Mouse (Mus musculus): Measurements from ENCODE around the gene Nrn1.

- no peak for TF ChIP-seq CTCF (IDR thresholded peaks at IDR 0.05; ENCODE audit: low read depth, low read length)
- no peak for TF ChIP-seq POLR2A (IDR thresholded peaks at IDR 0.05; ENCODE audit: extremely low read depth, insufficient read depth, low read length)
Measured at GRCm38 (mm10) chr13:36683581-36683980, 51.4 kb downstream of the Nrn1 start.

Data from liver, adult 2 months (tissue).